Mouse (Mus musculus) neutrophil, adult 5-6 weeks (primary cell): ENCODE measurements around the gene 0610037L13Rik. TPM values are rescaled to one million over a fixed set of nuclear protein-coding genes. Genes with fewer than 3 reads are reported as not detected.

ENCODE experiments used
- total RNA-seq: library from RNA; stranded (forward); fragments of 200-1000 nt; gene quantifications from 2 replicates; pipeline ENCODE4 v1.2.3, GENCODE M21; 2017

The 0610037L13Rik gene
- total RNA-seq, 1 experiment from 2014 or later = 48.4 TPM

Other genes with a start within 250 kb of the 0610037L13Rik start
- gene Dmrtb1, start 205.6 kb upstream of the 0610037L13Rik start, total RNA-seq = 0.47 TPM in 1 of 2 replicates, not detected in the other
- 2.8 and 3.6 TPM in 2 replicates for gene Lrp8, start 87.6 kb upstream of the 0610037L13Rik start, total RNA-seq
- 87.4 and 106 TPM in 2 replicates for gene Magoh, start 10.1 kb upstream of the 0610037L13Rik start, total RNA-seq
- gene Cpt2, start 33.8 kb downstream of the 0610037L13Rik start, total RNA-seq = 17.2 and 27.9 TPM in 2 replicates
- not detected in 2 replicates for gene Slc1a7, start 78.5 kb downstream of the 0610037L13Rik start, total RNA-seq
- gene Podn, start 206.6 kb downstream of the 0610037L13Rik start, total RNA-seq = 0.35 TPM in 1 of 2 replicates, not detected in the other